Mouse (Mus musculus): ENCODE measurements around the gene Ror2. TPM values are rescaled to one million over a fixed set of nuclear protein-coding genes. Genes with fewer than 3 reads are reported as not detected.

The Ror2 gene
- polyA plus RNA-seq, 1 experiment from 2014 or later: 25.8 TPM

DNA sequence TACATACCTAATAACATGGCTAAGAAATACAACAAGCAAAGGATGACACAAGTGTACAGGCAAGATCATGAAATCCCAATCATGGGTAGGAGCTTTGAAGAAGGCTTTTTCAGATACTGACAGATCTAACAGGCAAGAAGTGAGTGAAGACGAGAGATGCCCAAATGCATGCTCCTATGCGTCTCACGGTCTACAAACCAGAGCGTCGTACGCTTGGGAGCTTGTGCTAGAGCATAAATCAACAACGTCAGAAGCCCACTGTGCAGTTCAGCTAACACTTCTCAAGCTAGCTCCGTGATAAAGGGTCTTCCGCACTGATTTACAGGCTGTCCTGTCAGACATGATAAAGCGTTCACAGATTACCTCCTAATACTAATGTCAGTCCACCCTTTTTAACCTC is 16.8 kb upstream of the Ror2 start:
- DNase-seq (ENCODE audit: low spot score): no peak
- Histone ChIP-seq H3K4me3 (no peak overlapping the region), H3K27ac (no peak overlapping the region), H3K27me3 (ENCODE audit: insufficient read depth, poor library complexity, severe bottlenecking) (peaks cover 5% of the 10 kb centered on the region; the same call in 1 of the 2 replicates), H3K9me3 (no peaks in the 10 kb centered on the region), H3K36me3 (no peaks in the 10 kb centered on the region), H3K4me1 (peaks cover 6% of the 10 kb centered on the region; the same call in 1 of the 2 replicates)
- 75% methylated on average over 10 of the region's 10 CpGs for WGBS

DNA sequence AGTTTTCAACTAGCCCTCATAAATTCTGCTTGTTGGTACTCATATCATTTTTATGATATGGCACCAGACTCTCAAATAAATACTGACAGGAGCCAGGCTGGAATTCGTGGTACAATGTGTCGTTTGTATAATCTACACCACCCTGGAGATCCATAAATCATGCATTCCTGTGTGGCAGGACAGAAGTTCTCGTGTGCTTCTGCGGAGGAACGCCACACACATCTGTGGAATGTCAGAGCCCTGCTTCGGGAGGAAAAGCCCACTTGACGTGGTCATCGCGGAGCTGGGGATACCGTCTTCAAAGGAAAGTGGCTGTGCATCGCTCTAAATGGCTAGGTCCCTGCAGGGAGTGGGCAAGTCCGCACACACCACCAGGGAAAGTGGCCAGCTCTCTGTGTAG is 7.1 kb upstream of the Ror2 start:
- 28% methylated on average over 12 of the region's 12 CpGs for WGBS
- no peak for DNase-seq (ENCODE audit: low spot score)
- H3K36me3 ChIP-seq: no peaks in the 10 kb centered on the region
- 0 out of 2 replicates have a peak overlapping the region, but pooled peaks have one; percentile 29 for H3K4me3 ChIP-seq
- H3K4me1 ChIP-seq: peaks cover 30% of the 10 kb centered on the region
- H3K27ac ChIP-seq: peak overlapping the region; percentile 47; the same call in 1 of the 2 replicates
- H3K27me3 ChIP-seq (ENCODE audit: insufficient read depth, poor library complexity, severe bottlenecking): no peaks in the 10 kb centered on the region
- H3K9me3 ChIP-seq: no peaks in the 10 kb centered on the region

DNA sequence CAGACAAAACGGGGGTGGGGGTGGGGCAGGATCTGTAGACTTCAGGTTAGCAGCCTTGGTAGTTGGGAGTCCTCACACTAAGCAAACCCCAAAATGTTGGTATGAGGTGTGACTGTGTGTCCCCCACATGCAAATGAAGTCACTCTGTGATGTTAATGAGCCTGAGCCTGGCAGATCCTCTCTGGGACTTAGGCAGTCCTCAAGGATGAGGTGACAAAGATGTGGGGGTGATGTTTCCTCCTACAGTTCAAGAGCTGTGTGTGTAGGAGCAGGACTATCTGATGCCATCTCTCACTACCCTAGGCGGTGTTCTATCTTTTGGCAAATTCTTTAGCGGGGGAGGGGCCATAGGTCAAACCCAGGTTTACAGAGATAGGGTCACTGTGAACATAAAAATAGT is 6.3 kb upstream of the Ror2 start:
- WGBS: 18% methylated on average over 3 of the region's 3 CpGs
- no peak overlapping the region for H3K27ac ChIP-seq
- H3K4me1 ChIP-seq: peaks cover 27% of the 10 kb centered on the region
- no peaks in the 10 kb centered on the region for H3K9me3 ChIP-seq
- H3K27me3 ChIP-seq (ENCODE audit: insufficient read depth, poor library complexity, severe bottlenecking): no peaks in the 10 kb centered on the region
- H3K36me3 ChIP-seq: no peaks in the 10 kb centered on the region
- no peak overlapping the region for H3K4me3 ChIP-seq
- no peak for DNase-seq (ENCODE audit: low spot score)

DNA sequence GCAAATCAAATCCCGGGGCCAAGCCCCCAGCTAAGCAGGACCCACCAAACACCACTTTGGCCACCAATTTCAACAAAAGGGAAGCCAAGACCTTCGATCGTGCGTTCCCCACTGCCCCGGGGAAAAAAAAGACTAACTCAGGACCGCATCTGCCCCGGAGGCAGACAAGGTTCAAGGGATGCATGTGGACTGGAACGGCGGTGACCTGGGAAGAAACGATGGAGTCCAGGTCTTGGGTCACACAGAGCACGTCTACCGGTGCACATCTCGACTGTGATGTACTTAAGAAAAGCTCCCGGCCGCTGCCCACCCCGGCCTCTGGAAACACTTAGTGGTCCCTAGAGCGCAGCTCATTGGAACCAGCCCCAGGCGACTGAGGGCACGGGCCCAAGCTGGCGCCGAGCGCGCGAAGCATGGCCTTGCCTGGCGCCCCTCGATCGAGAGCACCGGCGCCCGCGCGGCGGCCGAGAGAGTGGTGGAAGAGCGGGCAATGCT is 616 bp downstream of the Ror2 start:
- peaks cover 59% of the 10 kb centered on the region for H3K4me1 ChIP-seq
- H3K27me3 ChIP-seq (ENCODE audit: insufficient read depth, poor library complexity, severe bottlenecking): no peaks in the 10 kb centered on the region; the same call in 1 of the 2 replicates
- DNase-seq (ENCODE audit: low spot score): no peak
- H3K9me3 ChIP-seq: no peaks in the 10 kb centered on the region
- under 1% methylated on average over 35 of the region's 35 CpGs for WGBS
- peak overlapping the region; percentile 87 for H3K4me3 ChIP-seq
- peak overlapping the region; percentile 94 for H3K27ac ChIP-seq
- H3K36me3 ChIP-seq: no peaks in the 10 kb centered on the region

DNA sequence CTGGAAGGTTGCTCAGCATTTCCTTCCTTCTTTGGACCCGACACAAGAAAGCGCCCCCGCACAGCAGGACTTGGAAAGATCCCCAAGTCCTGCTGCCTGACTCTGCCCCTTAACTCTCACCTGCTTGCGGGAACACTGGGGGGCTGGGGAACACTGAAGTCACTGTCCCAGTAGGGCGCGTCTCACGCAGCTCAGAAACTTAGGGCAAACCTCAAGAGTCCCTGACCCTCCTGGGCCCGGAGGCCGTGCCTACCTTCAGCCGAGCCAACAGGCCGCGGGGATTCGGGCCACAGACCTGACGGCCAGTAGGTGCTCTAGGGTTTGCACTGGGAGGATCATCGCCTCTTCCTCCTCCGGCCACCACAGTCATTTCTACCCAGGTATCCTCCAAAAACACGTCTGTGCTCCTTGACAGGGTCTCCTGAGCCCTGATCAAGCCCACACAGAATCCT is 1.2 kb downstream of the Ror2 start:
- Histone ChIP-seq H3K4me3 (peak overlapping the region; percentile 87), H3K27ac (peak overlapping the region; percentile 94), H3K36me3 (no peaks in the 10 kb centered on the region), H3K9me3 (no peaks in the 10 kb centered on the region), H3K27me3 (ENCODE audit: insufficient read depth, poor library complexity, severe bottlenecking) (no peaks in the 10 kb centered on the region; the same call in 1 of the 2 replicates), H3K4me1 (peaks cover 61% of the 10 kb centered on the region)
- no peak for DNase-seq (ENCODE audit: low spot score)
- WGBS: under 1% methylated on average over 17 of the region's 17 CpGs

DNA sequence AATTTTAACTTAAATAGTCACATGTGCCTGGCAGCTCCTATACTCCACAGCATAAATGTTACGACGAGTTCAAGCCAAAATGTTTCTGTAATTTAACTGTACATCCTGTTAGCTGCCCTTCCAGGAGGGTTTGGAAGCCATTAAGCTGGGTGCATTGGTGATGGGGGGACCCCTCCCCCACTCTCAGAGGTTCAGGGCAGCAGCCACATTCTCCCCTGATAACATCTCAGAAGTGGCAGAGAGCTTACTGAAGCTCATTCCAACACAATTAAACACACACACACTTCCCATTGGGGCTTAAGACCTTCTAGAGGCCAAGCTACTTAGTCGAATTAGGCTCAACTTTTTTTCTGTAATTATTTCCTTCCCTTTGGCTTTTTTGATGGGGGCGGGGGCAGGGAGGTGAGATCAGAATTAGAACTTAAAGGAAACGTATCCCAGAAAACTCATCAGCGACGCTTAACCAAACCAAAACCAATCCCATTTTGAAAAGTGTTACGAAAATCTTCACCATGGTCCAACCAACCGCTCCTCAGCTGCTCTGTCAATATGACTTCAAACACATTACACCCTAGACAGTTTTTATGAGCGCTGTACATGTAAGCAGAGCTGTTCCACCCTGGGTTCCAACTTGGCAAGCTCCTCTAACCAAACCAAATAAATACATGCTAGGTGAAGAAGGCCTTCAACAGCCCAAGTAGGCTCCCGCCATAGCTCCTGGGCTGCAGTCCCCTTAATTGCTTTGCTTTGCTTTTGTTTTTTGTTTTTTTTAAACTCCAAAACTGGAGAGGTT is 4.1 kb downstream of the Ror2 start:
- Histone ChIP-seq H3K4me1 (peaks cover 91% of the 10 kb centered on the region), H3K27ac (peak overlapping the region; percentile 65), H3K9me3 (no peaks in the 10 kb centered on the region), H3K27me3 (ENCODE audit: insufficient read depth, poor library complexity, severe bottlenecking) (no peaks in the 10 kb centered on the region; the same call in 1 of the 2 replicates), H3K4me3 (peak overlapping the region; percentile 39), H3K36me3 (no peaks in the 10 kb centered on the region)
- DNase-seq (ENCODE audit: low spot score): no peak
- WGBS: 42% methylated on average over 11 of the region's 11 CpGs

DNA sequence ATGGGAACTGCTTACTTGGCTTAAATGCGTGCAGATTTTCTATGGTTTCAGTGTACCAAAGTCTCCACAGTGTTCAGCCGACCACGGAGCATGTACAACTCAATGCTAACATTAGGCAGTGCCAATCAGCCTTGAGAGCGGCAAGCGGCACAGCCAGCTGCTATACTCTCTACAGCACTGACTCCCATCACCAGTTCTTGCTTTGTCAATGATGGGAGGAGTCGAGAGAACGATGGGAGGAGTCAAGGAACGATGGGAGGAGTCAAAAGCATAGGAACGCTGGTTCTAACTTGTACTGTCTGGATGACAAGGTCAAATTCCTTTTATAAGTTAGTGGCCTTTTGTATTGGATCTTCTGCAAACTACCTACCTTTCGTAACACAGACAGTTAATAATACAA is 7.0 kb downstream of the Ror2 start:
- H3K36me3 ChIP-seq: no peaks in the 10 kb centered on the region
- DNase-seq (ENCODE audit: low spot score): no peak
- H3K27ac ChIP-seq: peak overlapping the region; percentile 47; the same call in 1 of the 2 replicates
- H3K27me3 ChIP-seq (ENCODE audit: insufficient read depth, poor library complexity, severe bottlenecking): no peaks in the 10 kb centered on the region
- H3K9me3 ChIP-seq: no peaks in the 10 kb centered on the region
- H3K4me1 ChIP-seq: peaks cover 86% of the 10 kb centered on the region
- 67% methylated on average over 10 of the region's 10 CpGs for WGBS
- no peak overlapping the region for H3K4me3 ChIP-seq

DNA sequence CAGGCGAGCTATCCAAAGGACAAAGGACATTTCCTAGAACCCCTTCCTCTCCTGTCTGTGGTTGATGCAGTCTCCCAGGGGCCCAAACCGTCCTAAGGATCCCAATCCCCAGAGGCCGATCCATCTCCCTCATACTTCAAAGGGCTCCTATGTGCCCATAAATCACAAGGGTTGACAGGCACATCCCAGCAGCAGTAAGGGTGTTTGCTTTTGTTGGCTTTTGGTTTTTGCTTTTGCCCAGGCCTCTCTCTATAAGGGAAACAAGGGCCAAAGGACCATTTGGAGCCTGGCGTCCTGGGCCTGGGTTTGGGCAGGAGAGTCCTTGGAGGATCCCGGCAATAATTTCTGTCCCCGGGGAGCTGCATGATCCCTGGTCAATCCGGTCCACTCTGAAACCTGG is 9.5 kb downstream of the Ror2 start:
- no peaks in the 10 kb centered on the region for H3K27me3 ChIP-seq (ENCODE audit: insufficient read depth, poor library complexity, severe bottlenecking)
- no peak overlapping the region for H3K4me3 ChIP-seq
- no peaks in the 10 kb centered on the region for H3K36me3 ChIP-seq
- peaks cover 82% of the 10 kb centered on the region for H3K4me1 ChIP-seq
- H3K27ac ChIP-seq: peak overlapping the region; percentile 72
- 50% methylated on average over 7 of the region's 7 CpGs for WGBS
- H3K9me3 ChIP-seq: no peaks in the 10 kb centered on the region
- DNase-seq (ENCODE audit: low spot score): no peak

DNA sequence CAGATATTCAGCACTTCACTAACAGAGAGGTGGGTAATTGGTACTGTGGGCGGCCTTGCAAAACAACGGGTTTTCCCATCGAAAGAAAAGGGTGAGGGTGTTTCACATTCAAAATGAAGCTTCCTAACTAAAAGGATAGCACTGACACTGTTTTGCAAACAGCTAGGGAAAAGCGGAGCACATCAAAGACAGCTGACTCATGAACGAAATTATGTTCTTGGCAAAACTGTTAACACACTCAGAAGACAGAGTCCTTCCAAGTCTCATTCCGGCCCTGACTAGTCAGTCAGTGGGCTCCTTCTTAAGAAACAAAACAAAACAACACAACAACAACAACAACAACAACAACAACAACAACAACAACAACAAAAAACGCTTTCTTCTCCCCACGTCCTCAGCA is 10.1 kb downstream of the Ror2 start:
- H3K9me3 ChIP-seq: no peaks in the 10 kb centered on the region
- WGBS: 68% methylated on average over 8 of the region's 8 CpGs
- H3K27me3 ChIP-seq (ENCODE audit: insufficient read depth, poor library complexity, severe bottlenecking): no peaks in the 10 kb centered on the region
- no peak overlapping the region for H3K4me3 ChIP-seq
- no peak for DNase-seq (ENCODE audit: low spot score)
- H3K4me1 ChIP-seq: peaks cover 77% of the 10 kb centered on the region
- H3K36me3 ChIP-seq: no peaks in the 10 kb centered on the region
- peak overlapping the region; percentile 72 for H3K27ac ChIP-seq

DNA sequence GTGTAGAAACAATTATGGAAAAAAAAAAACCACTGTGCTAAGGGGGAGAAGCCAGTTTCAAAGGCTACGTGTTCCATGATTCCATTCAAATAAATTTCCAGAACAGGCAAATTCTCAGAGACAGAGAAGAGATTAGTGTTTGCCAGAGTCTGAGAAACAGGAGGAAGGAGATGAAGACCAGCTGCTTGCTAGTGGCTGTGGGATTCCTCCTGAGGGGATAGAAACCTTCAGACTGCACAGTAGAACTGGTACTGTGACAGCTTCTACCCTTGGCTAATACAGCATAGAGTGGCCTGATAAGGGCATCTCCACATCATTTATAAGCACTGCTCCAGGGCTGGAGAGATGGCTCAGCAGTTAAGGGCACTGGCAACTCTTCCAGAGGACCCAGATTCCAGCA is 11.2 kb downstream of the Ror2 start:
- Histone ChIP-seq H3K27ac (no peak overlapping the region), H3K9me3 (no peaks in the 10 kb centered on the region), H3K36me3 (no peaks in the 10 kb centered on the region), H3K27me3 (ENCODE audit: insufficient read depth, poor library complexity, severe bottlenecking) (no peaks in the 10 kb centered on the region), H3K4me1 (peaks cover 76% of the 10 kb centered on the region), H3K4me3 (no peak overlapping the region)
- 70% methylated on average over 1 of the region's 1 CpGs for WGBS
- no peak for DNase-seq (ENCODE audit: low spot score)

DNA sequence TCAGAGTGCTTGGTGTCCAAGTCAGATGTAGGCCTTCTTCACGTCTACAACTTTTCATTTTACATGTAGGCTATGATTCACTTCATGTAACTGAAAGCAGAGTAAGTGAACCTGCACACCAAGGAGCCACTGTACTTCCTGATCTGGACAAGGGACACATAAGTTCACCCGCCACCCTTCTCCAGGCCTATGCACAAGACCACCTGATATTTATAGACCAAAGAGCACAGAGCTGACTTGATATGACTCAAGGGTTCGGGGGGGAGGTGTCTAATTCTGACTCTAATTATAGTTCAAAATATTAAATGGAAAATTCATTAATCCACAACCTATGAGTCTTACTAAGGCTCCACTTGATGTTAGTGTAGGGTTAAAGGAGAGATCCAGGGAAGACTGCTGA is 14.3 kb downstream of the Ror2 start:
- Histone ChIP-seq H3K4me1 (peaks cover 73% of the 10 kb centered on the region), H3K36me3 (no peaks in the 10 kb centered on the region), H3K4me3 (no peak overlapping the region), H3K9me3 (no peaks in the 10 kb centered on the region), H3K27ac (peak overlapping the region; percentile 52; the same call in 1 of the 2 replicates), H3K27me3 (ENCODE audit: insufficient read depth, poor library complexity, severe bottlenecking) (no peaks in the 10 kb centered on the region)
- DNase-seq (ENCODE audit: low spot score): no peak
- WGBS: 63% methylated on average over 3 of the region's 3 CpGs

DNA sequence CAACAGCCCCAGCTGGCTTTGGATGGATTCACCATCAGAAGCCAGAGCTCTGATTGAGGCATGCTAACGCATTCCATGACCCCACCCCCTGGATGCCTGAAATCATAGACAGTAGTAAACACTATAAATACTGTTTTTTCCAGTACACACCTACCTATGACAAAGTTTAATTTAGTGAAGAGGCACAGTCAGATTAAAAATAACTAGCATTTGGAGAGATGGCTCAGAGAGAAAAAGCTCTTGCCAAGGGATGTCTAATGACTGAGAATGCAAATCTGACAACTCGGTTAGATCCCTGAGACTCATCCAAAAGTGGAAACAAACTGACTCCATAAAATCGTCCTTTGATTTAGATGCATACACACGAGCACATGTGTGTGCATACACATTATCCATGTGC is 15.4 kb downstream of the Ror2 start:
- H3K4me1 ChIP-seq: peaks cover 64% of the 10 kb centered on the region
- no peaks in the 10 kb centered on the region for H3K27me3 ChIP-seq (ENCODE audit: insufficient read depth, poor library complexity, severe bottlenecking)
- no peak overlapping the region for H3K4me3 ChIP-seq
- DNase-seq (ENCODE audit: low spot score): no peak
- no peaks in the 10 kb centered on the region for H3K36me3 ChIP-seq
- 81% methylated on average over 4 of the region's 4 CpGs for WGBS
- H3K9me3 ChIP-seq: no peaks in the 10 kb centered on the region
- H3K27ac ChIP-seq: no peak overlapping the region

DNA sequence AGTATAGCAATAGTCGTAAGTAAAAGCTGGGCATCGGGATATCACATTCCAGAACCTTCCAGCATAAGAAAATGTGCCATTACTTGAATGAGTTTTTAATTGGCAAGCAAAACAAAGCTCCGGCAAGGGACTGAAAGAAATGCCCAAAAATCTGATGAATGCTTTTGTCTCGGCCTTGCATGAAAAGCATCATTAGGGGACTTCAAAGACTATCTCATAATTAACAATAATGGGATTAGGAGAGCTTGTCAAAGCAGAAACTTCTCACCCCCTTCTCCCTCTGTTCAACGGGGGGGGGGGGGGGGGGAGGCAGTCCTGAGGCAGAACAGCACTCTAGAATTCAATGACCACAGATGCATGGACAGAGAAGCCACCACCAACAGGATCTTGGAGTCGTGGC is 17.4 kb downstream of the Ror2 start:
- peaks cover 64% of the 10 kb centered on the region for H3K4me1 ChIP-seq
- H3K36me3 ChIP-seq: no peaks in the 10 kb centered on the region
- no peak overlapping the region for H3K27ac ChIP-seq
- H3K4me3 ChIP-seq: no peak overlapping the region
- no peaks in the 10 kb centered on the region for H3K27me3 ChIP-seq (ENCODE audit: insufficient read depth, poor library complexity, severe bottlenecking)
- no peak for DNase-seq (ENCODE audit: low spot score)
- 67% methylated on average over 6 of the region's 6 CpGs for WGBS
- no peaks in the 10 kb centered on the region for H3K9me3 ChIP-seq
